Mouse (Mus musculus) intestine, postnatal 0 days (tissue): ENCODE data around the gene Vps9d1. TPM values are rescaled to one million over a fixed set of nuclear protein-coding genes. Genes with fewer than 3 reads are reported as not detected.
A peak's percentile ranks its signal among the peaks of the same experiment; 100 is the strongest.

ENCODE experiments used
- ATAC-seq: fragments of 200-750 bp; cut with Nextera tagmentation; 2 replicates; pipeline ENCODE4 v1.8.0; 2017; ENCODE audit warnings: mild to moderate bottlenecking, moderate TSS enrichment, moderate library complexity
- H3K27ac ChIP-seq: fragments of 300-500 bp; sonication (generic); 2 replicates; pipeline ENCODE4 v1.5.1; 2014; ENCODE audit warnings: mild to moderate bottlenecking, low read depth, low read length, moderate library complexity
- H3K27me3 ChIP-seq: fragments of 300-500 bp; sonication (generic); replicated peaks from 2 replicates; pipeline ENCODE4 v1.6.1; 2014; ENCODE audit warnings: low read length, mixed read lengths; ENCODE audit not compliant: control insufficient read depth, insufficient read depth
- H3K36me3 ChIP-seq: fragments of 300-500 bp; sonication (generic); 2 replicates; pipeline ENCODE4 v1.6.1; 2014; ENCODE audit warnings: mild to moderate bottlenecking, moderate library complexity; ENCODE audit not compliant: control insufficient read depth, insufficient read depth
- H3K4me1 ChIP-seq: fragments of 300-500 bp; sonication (generic); replicated peaks from 2 replicates; pipeline ENCODE4 v1.6.1; 2014; ENCODE audit warnings: antibody characterized with exemption, low read length, mixed read lengths; ENCODE audit not compliant: control insufficient read depth, insufficient read depth
- H3K4me2 ChIP-seq: fragments of 300-500 bp; sonication (generic); replicated peaks from 2 replicates; pipeline ENCODE4 v1.6.1; 2014; ENCODE audit warnings: low read depth, mild to moderate bottlenecking, moderate library complexity
- H3K4me3 ChIP-seq: fragments of 300-500 bp; sonication (generic); 2 replicates; pipeline ENCODE4 v1.5.1; 2014; ENCODE audit warnings: low read depth, low read length
- H3K9ac ChIP-seq: fragments of 300-500 bp; sonication (generic); 2 replicates; pipeline ENCODE4 v1.6.1; 2014; ENCODE audit warnings: mild to moderate bottlenecking, low read depth, low read length
- H3K9me3 ChIP-seq: fragments of 300-500 bp; sonication (generic); 2 replicates; pipeline ENCODE4 v1.6.1; 2016; ENCODE audit warnings: mixed run types; ENCODE audit not compliant: control insufficient read depth
- CTCF ChIP-seq: sonication (generic); IDR thresholded peaks from 2 replicates; pipeline ENCODE4 v1.5.1; 2016; ENCODE audit warnings: low read depth, mild to moderate bottlenecking, control low read depth, antibody characterized with exemption, moderate library complexity
- WGBS: fragments of 180-500 bp; shearing (Covaris S2); extraction: QIAGEN DNeasy Blood & Tissue Kit; methylation state at CpG from one replicate; pipeline ENCODE4 v1.1.7; 2014; 5-methylcytosine and 5-hydroxymethylcytosine counted together
- polyA plus RNA-seq: library from polyadenylated mRNA; unstranded; fragments of >200 nt; fragmentation: Nextera tagmentation; extraction: Ambion mirVana; gene quantifications from 2 replicates; pipeline ENCODE4 v1.2.1, GENCODE M21; 2015

Vps9d1 gene
- polyA plus RNA-seq: 7.1 and 8.3 TPM in 2 replicates

GRCm38 (mm10) chr8:123254099-123254885 is at the start of gene Vps9d1, which contains the start of gene Zfp276:
TSS of gene Vps9d1 (minus strand) at chr8:123254348.
TSS of gene Zfp276 (plus strand) at chr8:123254195.
- H3K27me3 ChIP-seq: no peaks in the 10 kb centered on the region
- H3K4me1 ChIP-seq: 0 out of 2 replicates have a peak, but pooled peaks cover 2% of the 10 kb centered on the region
- peaks cover 41% of the 10 kb centered on the region for H3K36me3 ChIP-seq
- peak within 1 kb of the TSS; percentile 96 for H3K4me2 ChIP-seq
- 0% methylated on average over 89 of the region's 99 CpGs for WGBS
- TF ChIP-seq CTCF: 0 out of 2 replicates have a peak, but pooled peaks have one; percentile 6
- ATAC-seq: peak; percentile 96
- no peaks in the 10 kb centered on the region for H3K9me3 ChIP-seq
- peak within 1 kb of the TSS; percentile 82 for H3K27ac ChIP-seq
- H3K9ac ChIP-seq: peak within 1 kb of the TSS; percentile 91
- H3K4me3 ChIP-seq: peak within 1 kb of the TSS; percentile 71

- 92% methylated on average over 11 of the region's 11 CpGs for WGBS
Observed at GRCm38 (mm10) chr8:123298301-123298700, 44.2 kb upstream of the Vps9d1 start.

GRCm38 (mm10) chr8:123292785-123293184 is 38.6 kb upstream of the Vps9d1 start:
- H3K4me3 ChIP-seq: no peak overlapping the region
- TF ChIP-seq CTCF: no peak
- WGBS: 85% methylated on average over 2 of the region's 2 CpGs
- no peak overlapping the region for H3K9ac ChIP-seq
- H3K9me3 ChIP-seq: no peaks in the 10 kb centered on the region
- H3K4me2 ChIP-seq: no peak overlapping the region
- H3K4me1 ChIP-seq: no peaks in the 10 kb centered on the region
- ATAC-seq: no peak
- H3K36me3 ChIP-seq: peaks cover 10% of the 10 kb centered on the region; the same call in 1 of the 2 replicates
- H3K27ac ChIP-seq: no peak overlapping the region
- no peaks in the 10 kb centered on the region for H3K27me3 ChIP-seq

More at GRCm38 (mm10) chr8:123298301-123298700, 44.2 kb upstream of the Vps9d1 start:
- Histone ChIP-seq H3K36me3 (peaks cover 5% of the 10 kb centered on the region; the same call in 1 of the 2 replicates), H3K4me3 (no peak overlapping the region), H3K4me1 (no peaks in the 10 kb centered on the region), H3K27ac (no peak overlapping the region), H3K9me3 (no peaks in the 10 kb centered on the region), H3K9ac (no peak overlapping the region), H3K4me2 (no peak overlapping the region), H3K27me3 (no peaks in the 10 kb centered on the region)
- no peak for ATAC-seq
- no peak for TF ChIP-seq CTCF

- no peak for ATAC-seq
- H3K9me3 ChIP-seq: no peaks in the 10 kb centered on the region
- H3K27ac ChIP-seq: no peak overlapping the region
- H3K9ac ChIP-seq: no peak overlapping the region
- H3K36me3 ChIP-seq: peaks cover 12% of the 10 kb centered on the region; the same call in 1 of the 2 replicates
- no peak overlapping the region for H3K4me3 ChIP-seq
- WGBS: 82% methylated on average over 3 of the region's 3 CpGs
- H3K4me2 ChIP-seq: no peak overlapping the region
- TF ChIP-seq CTCF: no peak
- H3K4me1 ChIP-seq: no peaks in the 10 kb centered on the region
- no peaks in the 10 kb centered on the region for H3K27me3 ChIP-seq
Observed at GRCm38 (mm10) chr8:123292281-123292680, 38.1 kb upstream of the Vps9d1 start.

GRCm38 (mm10) chr8:123291716-123292115 is 37.6 kb upstream of the Vps9d1 start:
- H3K27ac ChIP-seq: no peak overlapping the region
- no peak for ATAC-seq
- peaks cover 12% of the 10 kb centered on the region; the same call in 1 of the 2 replicates for H3K36me3 ChIP-seq
- WGBS: 89% methylated on average over 8 of the region's 8 CpGs
- H3K4me1 ChIP-seq: no peaks in the 10 kb centered on the region
- no peak overlapping the region for H3K4me2 ChIP-seq
- TF ChIP-seq CTCF: no peak
- H3K9ac ChIP-seq: no peak overlapping the region
- no peaks in the 10 kb centered on the region for H3K27me3 ChIP-seq
- H3K9me3 ChIP-seq: no peaks in the 10 kb centered on the region
- H3K4me3 ChIP-seq: no peak overlapping the region

GRCm38 (mm10) chr8:123290679-123291078 is 36.5 kb upstream of the Vps9d1 start:
- peaks cover 12% of the 10 kb centered on the region; the same call in 1 of the 2 replicates for H3K36me3 ChIP-seq
- H3K4me1 ChIP-seq: no peaks in the 10 kb centered on the region
- H3K27ac ChIP-seq: no peak overlapping the region
- no peak overlapping the region for H3K4me3 ChIP-seq
- H3K9me3 ChIP-seq: no peaks in the 10 kb centered on the region
- no peaks in the 10 kb centered on the region for H3K27me3 ChIP-seq
- WGBS: 93% methylated on average over 8 of the region's 8 CpGs
- H3K4me2 ChIP-seq: no peak overlapping the region
- no peak overlapping the region for H3K9ac ChIP-seq
- TF ChIP-seq CTCF: no peak
- no peak for ATAC-seq
